Mouse (Mus musculus): ENCODE measurements around the gene Fgf4. TPM values are rescaled to one million over a fixed set of nuclear protein-coding genes. Genes with fewer than 3 reads are reported as not detected.
A peak's percentile ranks its signal among the peaks of the same experiment; 100 is the strongest.

Fgf4 gene
- not detected in 2 replicates for polyA plus RNA-seq (2012)

DNA sequence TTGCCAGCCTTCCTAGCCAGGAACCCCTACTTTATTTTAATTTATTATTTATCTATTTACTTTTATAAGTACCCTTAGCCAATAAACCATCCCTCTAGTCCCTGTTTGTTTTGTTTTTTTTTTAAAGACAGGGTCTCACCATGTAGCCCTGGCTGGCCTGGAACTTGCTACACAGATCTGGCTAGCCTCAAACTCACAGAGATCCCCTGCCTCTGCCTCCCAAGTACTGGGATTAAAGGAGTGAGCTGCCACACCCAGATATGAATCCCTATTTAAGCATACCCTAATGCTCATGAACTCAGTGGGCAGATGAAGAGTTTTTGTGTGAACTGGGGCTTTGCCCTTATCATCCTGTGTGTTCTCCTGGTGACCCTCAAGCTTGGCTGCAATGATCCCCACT, at the start of gene Fgf4:
Gene Fgf4, plus strand, starts transcription at position 301 of the 400 bp plus-strand sequence.
- H3K9me3 ChIP-seq (ENCODE audit: control insufficient read depth, low read length): no peaks in the 10 kb centered on the region
- H3K27me3 ChIP-seq (ENCODE audit: control insufficient read depth): peaks cover 21% of the 10 kb centered on the region
- no peaks in the 10 kb centered on the region for H3K4me1 ChIP-seq (ENCODE audit: control insufficient read depth)
- no peak within 1 kb of the TSS for H3K4me3 ChIP-seq (replicated peaks)
- no peak for TF ChIP-seq TAL1 (IDR thresholded peaks at IDR 0.05; ENCODE audit: low read length)
- TF ChIP-seq GATA1 (IDR thresholded peaks at IDR 0.05; ENCODE audit: low read length): no peak
- H3K36me3 ChIP-seq (ENCODE audit: control insufficient read depth): no peaks in the 10 kb centered on the region

DNA sequence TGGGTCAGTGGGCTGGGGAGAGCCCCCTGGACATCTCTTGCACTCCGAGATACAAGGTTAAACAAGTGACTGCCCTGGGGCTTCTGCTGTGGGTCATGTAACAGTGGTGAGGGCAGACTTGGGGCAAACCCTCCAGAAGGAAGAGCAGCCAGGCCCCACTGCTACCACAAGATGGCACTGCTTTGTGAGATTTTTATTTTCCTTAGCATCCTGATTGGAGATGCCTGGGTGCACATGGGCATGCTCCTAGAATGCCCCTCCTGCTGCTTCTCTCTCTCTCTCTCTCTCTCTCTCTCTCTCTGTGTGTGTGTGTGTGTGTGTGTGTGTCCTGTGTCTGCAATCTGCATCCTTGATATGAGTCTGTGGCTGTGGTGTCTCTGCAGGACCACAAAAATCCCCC, 48.7 kb upstream of the Fgf4 start:
- TF ChIP-seq TAL1 (IDR thresholded peaks at IDR 0.05; ENCODE audit: low read length) (no peak), GATA1 (IDR thresholded peaks at IDR 0.05; ENCODE audit: low read length) (no peak)
- Histone ChIP-seq H3K4me1 (ENCODE audit: control insufficient read depth) (peaks cover 9% of the 10 kb centered on the region), H3K9me3 (ENCODE audit: control insufficient read depth, low read length) (no peaks in the 10 kb centered on the region), H3K27me3 (ENCODE audit: control insufficient read depth) (peaks cover 25% of the 10 kb centered on the region), H3K4me3 (replicated peaks) (no peak overlapping the region), H3K36me3 (ENCODE audit: control insufficient read depth) (no peaks in the 10 kb centered on the region)

- peaks cover 43% of the 10 kb centered on the region for H3K4me1 ChIP-seq (ENCODE audit: control insufficient read depth)
- H3K4me3 ChIP-seq (replicated peaks): no peak overlapping the region
- H3K27me3 ChIP-seq (ENCODE audit: control insufficient read depth): peaks cover 12% of the 10 kb centered on the region
- TF ChIP-seq TAL1 (IDR thresholded peaks at IDR 0.05; ENCODE audit: low read length) (no peak), GATA1 (IDR thresholded peaks at IDR 0.05; ENCODE audit: low read length) (no peak)
- H3K36me3 ChIP-seq (ENCODE audit: control insufficient read depth): no peaks in the 10 kb centered on the region
- H3K9me3 ChIP-seq (ENCODE audit: control insufficient read depth, low read length): no peaks in the 10 kb centered on the region
Measured at GRCm38 (mm10) chr7:144807036-144807435, 40.1 kb upstream of the Fgf4 start.

DNA sequence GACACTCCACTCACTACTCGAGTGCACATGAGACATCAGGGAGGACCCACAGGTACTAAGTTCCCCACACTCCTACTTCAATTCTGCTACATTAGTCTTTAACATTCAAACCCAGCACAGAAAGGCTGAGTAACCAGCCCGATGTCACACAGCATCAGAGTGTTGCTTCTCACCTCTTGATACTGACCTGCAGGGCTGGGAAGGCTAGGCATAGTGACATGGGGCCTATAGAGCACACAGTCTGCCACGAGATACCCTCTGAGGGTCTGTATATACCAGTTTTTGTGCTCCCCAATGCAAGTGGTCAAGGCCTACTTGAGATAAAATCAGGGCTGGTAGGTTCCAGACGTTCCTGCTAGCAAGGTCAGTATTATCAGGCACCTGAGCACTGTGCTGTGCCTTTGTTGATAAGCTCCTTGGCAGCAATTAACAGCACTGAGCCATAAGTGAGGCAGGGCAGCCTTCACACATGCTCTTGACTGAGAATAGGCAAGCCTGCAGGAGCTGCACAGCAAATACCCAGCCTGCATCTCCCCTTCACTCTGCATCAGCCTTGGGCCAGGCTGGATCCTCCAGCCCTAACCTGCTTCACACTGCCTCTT, 39.1 kb upstream of the Fgf4 start:
- peaks cover 8% of the 10 kb centered on the region for H3K27me3 ChIP-seq (ENCODE audit: control insufficient read depth)
- H3K9me3 ChIP-seq (ENCODE audit: control insufficient read depth, low read length): no peaks in the 10 kb centered on the region
- H3K36me3 ChIP-seq (ENCODE audit: control insufficient read depth): no peaks in the 10 kb centered on the region
- no peak overlapping the region for H3K4me3 ChIP-seq (replicated peaks)
- peaks cover 50% of the 10 kb centered on the region for H3K4me1 ChIP-seq (ENCODE audit: control insufficient read depth)
- TF ChIP-seq TAL1 (IDR thresholded peaks at IDR 0.05; ENCODE audit: low read length): peak; percentile 52; the same call in 2 of the 3 replicates
- TF ChIP-seq GATA1 (IDR thresholded peaks at IDR 0.05; ENCODE audit: low read length): no peak

- Histone ChIP-seq H3K27me3 (ENCODE audit: control insufficient read depth) (no peaks in the 10 kb centered on the region), H3K9me3 (ENCODE audit: control insufficient read depth, low read length) (no peaks in the 10 kb centered on the region), H3K4me3 (replicated peaks) (no peak overlapping the region), H3K36me3 (ENCODE audit: control insufficient read depth) (no peaks in the 10 kb centered on the region), H3K4me1 (ENCODE audit: control insufficient read depth) (peaks cover 50% of the 10 kb centered on the region)
- TF ChIP-seq GATA1 (IDR thresholded peaks at IDR 0.05; ENCODE audit: low read length): no peak
- no peak for TF ChIP-seq TAL1 (IDR thresholded peaks at IDR 0.05; ENCODE audit: low read length)
Measured at GRCm38 (mm10) chr7:144811521-144811920, 35.6 kb upstream of the Fgf4 start.

DNA sequence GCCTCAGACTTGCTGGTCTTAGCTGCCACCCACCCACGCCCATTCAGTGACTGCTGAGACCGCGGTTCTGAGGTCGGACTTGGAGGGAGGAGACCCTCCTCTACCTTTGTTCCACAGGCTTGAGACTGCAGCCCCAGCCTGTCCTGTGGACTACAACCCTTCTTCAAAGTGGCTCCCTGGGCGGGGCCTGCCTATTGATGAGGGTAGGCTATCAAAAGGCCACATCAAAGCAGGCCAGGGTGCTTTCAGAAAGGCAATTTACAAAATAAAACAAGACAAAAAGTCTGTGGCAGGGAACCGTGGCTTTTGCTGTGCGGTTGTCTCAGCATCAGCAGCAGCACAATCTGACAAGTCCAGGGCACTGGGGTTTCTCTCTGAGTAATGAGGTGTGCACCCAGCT, 25.3 kb upstream of the Fgf4 start:
- no peak for TF ChIP-seq TAL1 (IDR thresholded peaks at IDR 0.05; ENCODE audit: low read length)
- no peak for TF ChIP-seq GATA1 (IDR thresholded peaks at IDR 0.05; ENCODE audit: low read length)
- H3K4me1 ChIP-seq (ENCODE audit: control insufficient read depth): no peaks in the 10 kb centered on the region
- H3K9me3 ChIP-seq (ENCODE audit: control insufficient read depth, low read length): peaks cover 12% of the 10 kb centered on the region
- peaks cover 28% of the 10 kb centered on the region for H3K27me3 ChIP-seq (ENCODE audit: control insufficient read depth)
- no peak overlapping the region for H3K4me3 ChIP-seq (replicated peaks)
- no peaks in the 10 kb centered on the region for H3K36me3 ChIP-seq (ENCODE audit: control insufficient read depth)

DNA sequence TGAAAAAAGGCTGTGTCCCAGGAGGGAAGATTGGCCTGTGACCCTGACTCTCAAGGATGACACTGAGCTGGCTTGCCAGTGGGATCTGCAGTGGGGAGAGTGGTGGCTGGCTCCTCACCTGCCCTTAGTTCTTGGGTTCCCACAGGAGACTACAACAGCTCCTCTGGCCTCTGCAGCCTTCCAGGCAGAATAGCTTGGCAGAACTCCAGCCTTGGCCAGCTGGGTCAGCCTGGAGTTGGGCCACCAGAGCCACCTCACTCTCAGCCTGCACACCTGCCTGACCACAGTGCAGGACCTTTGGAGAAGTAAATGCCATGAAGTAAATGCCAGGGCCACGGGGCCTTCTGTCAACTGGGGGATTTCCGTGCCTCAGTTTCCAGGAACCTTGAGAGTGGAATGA, 23.2 kb upstream of the Fgf4 start:
- TF ChIP-seq TAL1 (IDR thresholded peaks at IDR 0.05; ENCODE audit: low read length) (no peak), GATA1 (IDR thresholded peaks at IDR 0.05; ENCODE audit: low read length) (no peak)
- H3K4me1 ChIP-seq (ENCODE audit: control insufficient read depth): no peaks in the 10 kb centered on the region
- peaks cover 1% of the 10 kb centered on the region for H3K9me3 ChIP-seq (ENCODE audit: control insufficient read depth, low read length)
- H3K4me3 ChIP-seq (replicated peaks): no peak overlapping the region
- H3K27me3 ChIP-seq (ENCODE audit: control insufficient read depth): peaks cover 40% of the 10 kb centered on the region
- no peaks in the 10 kb centered on the region for H3K36me3 ChIP-seq (ENCODE audit: control insufficient read depth)

GRCm38 (mm10) chr7:144828369-144828768, 18.8 kb upstream of the Fgf4 start:
- Histone ChIP-seq H3K4me1 (ENCODE audit: control insufficient read depth) (no peaks in the 10 kb centered on the region), H3K36me3 (ENCODE audit: control insufficient read depth) (no peaks in the 10 kb centered on the region), H3K4me3 (replicated peaks) (no peak overlapping the region), H3K27me3 (ENCODE audit: control insufficient read depth) (peaks cover 54% of the 10 kb centered on the region), H3K9me3 (ENCODE audit: control insufficient read depth, low read length) (no peaks in the 10 kb centered on the region)
- no peak for TF ChIP-seq GATA1 (IDR thresholded peaks at IDR 0.05; ENCODE audit: low read length)
- no peak for TF ChIP-seq TAL1 (IDR thresholded peaks at IDR 0.05; ENCODE audit: low read length)

GRCm38 (mm10) chr7:144837891-144838488, 9.2 kb upstream of the Fgf4 start, which contains the start of gene Fgf3:
Gene Fgf3 (plus strand): TSS chr7:144838083.
- Histone ChIP-seq H3K27me3 (ENCODE audit: control insufficient read depth) (peaks cover 83% of the 10 kb centered on the region), H3K4me3 (replicated peaks) (no peak within 1 kb of the TSS), H3K9me3 (ENCODE audit: control insufficient read depth, low read length) (peaks cover 2% of the 10 kb centered on the region; the same call in 1 of the 2 replicates), H3K36me3 (ENCODE audit: control insufficient read depth) (no peaks in the 10 kb centered on the region), H3K4me1 (ENCODE audit: control insufficient read depth) (peaks cover 1% of the 10 kb centered on the region; the same call in 1 of the 2 replicates)
- no peak for TF ChIP-seq TAL1 (IDR thresholded peaks at IDR 0.05; ENCODE audit: low read length)
- no peak for TF ChIP-seq GATA1 (IDR thresholded peaks at IDR 0.05; ENCODE audit: low read length)

Measured in erythroblast, embryonic 14.5 days (primary cell).